Mouse (Mus musculus) hindbrain, embryonic 10.5 days (tissue): ENCODE measurements around the gene Ptpn3. TPM values are rescaled to one million over a fixed set of nuclear protein-coding genes. Genes with fewer than 3 reads are reported as not detected.

Source experiments
- DNase-seq: peaks from one replicate; pipeline ENCODE4 v3.0.0-alpha.2; 2017; ENCODE audit warnings: low spot score
- H3K27ac ChIP-seq: fragments of 300-500 bp; sonication (generic); 2 replicates; pipeline ENCODE4 v1.5.1; 2016; ENCODE audit warnings: mild to moderate bottlenecking, moderate library complexity
- H3K27me3 ChIP-seq: fragments of 300-500 bp; sonication (generic); 2 replicates; pipeline ENCODE4 v1.6.1; 2016; ENCODE audit warnings: mild to moderate bottlenecking; ENCODE audit not compliant: poor library complexity, insufficient read depth, severe bottlenecking
- H3K36me3 ChIP-seq: fragments of 300-500 bp; sonication (generic); 2 replicates; pipeline ENCODE4 v1.6.1; 2016; ENCODE audit warnings: mild to moderate bottlenecking, moderate library complexity
- H3K4me1 ChIP-seq: fragments of 300-500 bp; sonication (generic); replicated peaks from 2 replicates; pipeline ENCODE4 v1.6.1; 2016; ENCODE audit warnings: mild to moderate bottlenecking
- H3K4me3 ChIP-seq: fragments of 300-500 bp; sonication (generic); 2 replicates; pipeline ENCODE4 v1.5.1; 2016; ENCODE audit warnings: mild to moderate bottlenecking, moderate library complexity
- H3K9me3 ChIP-seq: fragments of 300-500 bp; sonication (generic); 2 replicates; pipeline ENCODE4 v1.6.1; 2016; ENCODE audit warnings: mild to moderate bottlenecking, moderate library complexity
- WGBS: fragments of 180-500 bp; shearing (Covaris S2); methylation state at CpG from one replicate; pipeline ENCODE4 v1.1.7; 2016; 5-methylcytosine and 5-hydroxymethylcytosine counted together
- polyA plus RNA-seq: library from polyadenylated mRNA; unstranded; fragments of >200 nt; fragmentation: Nextera tagmentation; extraction: Ambion mirVana; gene quantifications from 2 replicates; pipeline ENCODE4 v1.2.1, GENCODE M21; 2016

Ptpn3 gene
- 1.3 and 1.6 TPM in 2 replicates for polyA plus RNA-seq

GRCm38 (mm10) chr4:57301410-57302313, at the start of gene Ptpn3:
Gene Ptpn3 (minus strand): TSS chr4:57301837.
- WGBS: under 1% methylated on average over 42 of the region's 42 CpGs
- H3K4me1 ChIP-seq: peaks cover 40% of the 10 kb centered on the region
- DNase-seq: peak; percentile 87
- H3K27me3 ChIP-seq: peaks cover 65% of the 10 kb centered on the region
- no peaks in the 10 kb centered on the region for H3K36me3 ChIP-seq
- H3K9me3 ChIP-seq: no peaks in the 10 kb centered on the region
- peak within 1 kb of the TSS; percentile 86 for H3K4me3 ChIP-seq
- peak within 1 kb of the TSS; percentile 80 for H3K27ac ChIP-seq

DNA sequence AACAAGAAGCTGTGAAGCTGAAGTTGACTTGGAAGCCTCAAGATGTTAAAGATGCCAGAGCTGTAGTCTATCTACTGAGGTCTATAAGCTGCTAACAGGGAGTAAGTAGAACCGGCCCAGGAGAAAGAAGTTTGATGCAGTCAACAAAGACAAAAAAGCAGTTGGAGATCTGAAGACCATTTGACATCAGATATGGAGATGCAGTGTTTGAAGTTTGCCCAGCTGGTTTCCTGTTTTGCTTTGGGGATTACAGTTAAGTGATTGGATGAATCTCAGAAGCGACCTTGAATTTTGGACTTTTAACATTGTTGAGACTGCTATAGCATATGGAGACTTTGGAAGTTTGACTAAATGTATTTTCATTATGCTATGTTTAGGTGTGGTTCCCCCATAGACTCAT, 48.9 kb upstream of the Ptpn3 start:
- H3K9me3 ChIP-seq: 0 out of 2 replicates have a peak, but pooled peaks cover 5% of the 10 kb centered on the region
- H3K4me1 ChIP-seq: no peaks in the 10 kb centered on the region
- no peaks in the 10 kb centered on the region for H3K36me3 ChIP-seq
- no peaks in the 10 kb centered on the region for H3K27me3 ChIP-seq
- 95% methylated on average over 2 of the region's 2 CpGs for WGBS
- DNase-seq: no peak
- H3K4me3 ChIP-seq: no peak overlapping the region
- no peak overlapping the region for H3K27ac ChIP-seq

DNA sequence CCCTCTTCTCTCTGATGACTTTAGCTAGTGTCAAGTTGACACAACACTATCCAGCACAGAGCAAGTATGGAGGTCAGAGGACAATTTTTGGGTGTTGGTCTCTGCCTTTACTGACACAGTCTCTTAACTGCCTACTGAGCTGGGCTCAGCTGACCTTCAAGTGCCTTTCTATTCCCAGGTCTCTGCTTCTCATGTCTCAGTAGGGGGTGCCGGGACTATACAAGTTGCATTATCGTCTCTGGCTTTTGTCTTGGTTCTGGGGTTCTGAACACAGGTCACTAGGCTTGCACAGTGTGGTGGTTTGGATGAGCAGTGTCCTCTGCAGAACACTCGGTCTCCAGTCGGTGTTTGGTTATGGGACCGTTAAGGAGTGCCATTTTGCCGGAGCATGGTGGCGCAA, 42.4 kb upstream of the Ptpn3 start:
- H3K4me3 ChIP-seq: no peak overlapping the region
- H3K27me3 ChIP-seq: no peaks in the 10 kb centered on the region
- H3K9me3 ChIP-seq: 0 out of 2 replicates have a peak, but pooled peaks cover 5% of the 10 kb centered on the region
- no peak for DNase-seq
- WGBS: 90% methylated on average over 7 of the region's 7 CpGs
- H3K36me3 ChIP-seq: no peaks in the 10 kb centered on the region
- H3K4me1 ChIP-seq: no peaks in the 10 kb centered on the region
- H3K27ac ChIP-seq: no peak overlapping the region

DNA sequence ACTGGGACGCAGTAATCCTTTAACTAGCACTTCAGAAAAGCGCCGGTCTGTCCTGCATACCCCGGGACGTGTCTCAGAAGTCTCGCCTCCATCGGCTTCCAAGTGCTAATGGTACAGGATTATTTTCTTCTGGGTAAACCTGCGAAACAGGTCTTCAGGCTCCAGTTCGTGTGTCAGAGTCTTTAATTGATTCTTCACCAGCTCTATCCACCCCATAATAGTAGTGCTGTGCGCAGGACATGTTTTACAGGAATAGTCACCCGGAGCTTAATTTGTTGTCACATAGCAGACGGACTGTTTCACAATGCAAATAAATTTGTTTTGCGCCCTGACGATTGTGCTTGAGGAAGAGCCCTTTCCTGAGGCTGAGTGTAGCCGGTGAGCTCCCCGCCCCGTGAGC, 37.3 kb upstream of the Ptpn3 start:
- Histone ChIP-seq H3K9me3 (no peaks in the 10 kb centered on the region; the same call in 1 of the 2 replicates), H3K27ac (no peak overlapping the region), H3K4me3 (no peak overlapping the region), H3K4me1 (no peaks in the 10 kb centered on the region), H3K27me3 (no peaks in the 10 kb centered on the region), H3K36me3 (no peaks in the 10 kb centered on the region)
- DNase-seq: no peak
- 87% methylated on average over 17 of the region's 17 CpGs for WGBS

DNA sequence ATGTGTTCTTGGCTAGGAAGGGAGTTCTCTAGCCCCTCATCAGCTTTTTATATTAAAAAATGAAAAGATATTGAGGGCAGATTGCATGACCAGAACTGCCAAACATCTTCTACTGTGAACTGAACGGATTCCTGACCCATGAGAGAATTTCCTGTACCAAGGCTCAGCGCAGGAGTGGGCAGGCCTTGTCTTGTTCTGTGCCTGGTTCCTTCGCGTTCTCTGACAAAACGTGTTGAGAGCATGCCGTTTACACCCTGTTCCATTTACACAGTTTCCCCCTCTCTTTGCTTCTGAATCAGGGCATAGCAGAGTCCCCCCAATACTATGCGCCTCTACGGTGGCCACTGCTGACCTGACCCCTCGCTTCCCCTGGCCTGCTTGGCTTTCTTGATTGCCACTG, 36.4 kb upstream of the Ptpn3 start:
- 80% methylated on average over 9 of the region's 9 CpGs for WGBS
- Histone ChIP-seq H3K27ac (peak overlapping the region; percentile 18; the same call in 1 of the 2 replicates), H3K36me3 (no peaks in the 10 kb centered on the region)

GRCm38 (mm10) chr4:57335000-57335666, 33.5 kb upstream of the Ptpn3 start:
- 56% methylated on average over 9 of the region's 9 CpGs for whole genome bisulfite sequencing
- Histone ChIP-seq H3K27me3 (no peaks in the 10 kb centered on the region), H3K4me3 (no peak overlapping the region), H3K36me3 (no peaks in the 10 kb centered on the region), H3K27ac (no peak overlapping the region), H3K9me3 (peaks cover 2% of the 10 kb centered on the region; the same call in 1 of the 2 replicates), H3K4me1 (no peaks in the 10 kb centered on the region)
- DNase-seq: no peak

More for the DNA sequence above, 36.4 kb upstream of the Ptpn3 start:
- Histone ChIP-seq H3K4me1 (no peaks in the 10 kb centered on the region), H3K4me3 (no peak overlapping the region), H3K9me3 (peaks cover 2% of the 10 kb centered on the region; the same call in 1 of the 2 replicates), H3K27me3 (no peaks in the 10 kb centered on the region)
- DNase-seq: peak; percentile 11

- Histone ChIP-seq H3K36me3 (no peaks in the 10 kb centered on the region), H3K27ac (no peak overlapping the region), H3K4me3 (no peak overlapping the region), H3K9me3 (peaks cover 2% of the 10 kb centered on the region; the same call in 1 of the 2 replicates), H3K27me3 (no peaks in the 10 kb centered on the region), H3K4me1 (no peaks in the 10 kb centered on the region)
- no peak for DNase-seq
- WGBS: 94% methylated on average over 12 of the region's 12 CpGs
Measured at GRCm38 (mm10) chr4:57333926-57334548, 32.4 kb upstream of the Ptpn3 start.

DNA sequence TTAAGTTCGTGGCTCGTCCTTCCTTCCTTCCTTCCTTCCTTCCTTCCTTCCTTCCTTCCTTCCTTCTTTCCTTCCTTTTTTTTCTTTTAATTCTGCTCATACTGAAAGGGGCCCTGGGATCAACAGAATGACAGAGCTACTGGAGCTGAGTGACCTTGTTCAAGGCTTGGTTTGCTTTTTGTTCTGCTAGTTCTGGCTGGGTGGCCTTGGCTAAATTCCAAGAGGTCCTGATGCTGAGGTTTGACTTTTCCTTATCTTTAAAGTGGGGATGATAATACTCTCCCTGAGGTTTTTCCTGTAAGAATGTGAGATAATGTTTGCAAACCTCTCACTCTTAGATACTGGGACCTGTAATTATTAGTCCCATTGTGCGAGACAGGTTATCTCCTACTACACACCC, 30.9 kb upstream of the Ptpn3 start:
- peaks cover 2% of the 10 kb centered on the region; the same call in 1 of the 2 replicates for H3K9me3 ChIP-seq
- no peak overlapping the region for H3K4me3 ChIP-seq
- WGBS: 89% methylated on average over 3 of the region's 3 CpGs
- H3K36me3 ChIP-seq: no peaks in the 10 kb centered on the region
- H3K4me1 ChIP-seq: no peaks in the 10 kb centered on the region
- H3K27me3 ChIP-seq: no peaks in the 10 kb centered on the region
- no peak overlapping the region for H3K27ac ChIP-seq
- DNase-seq: no peak

DNA sequence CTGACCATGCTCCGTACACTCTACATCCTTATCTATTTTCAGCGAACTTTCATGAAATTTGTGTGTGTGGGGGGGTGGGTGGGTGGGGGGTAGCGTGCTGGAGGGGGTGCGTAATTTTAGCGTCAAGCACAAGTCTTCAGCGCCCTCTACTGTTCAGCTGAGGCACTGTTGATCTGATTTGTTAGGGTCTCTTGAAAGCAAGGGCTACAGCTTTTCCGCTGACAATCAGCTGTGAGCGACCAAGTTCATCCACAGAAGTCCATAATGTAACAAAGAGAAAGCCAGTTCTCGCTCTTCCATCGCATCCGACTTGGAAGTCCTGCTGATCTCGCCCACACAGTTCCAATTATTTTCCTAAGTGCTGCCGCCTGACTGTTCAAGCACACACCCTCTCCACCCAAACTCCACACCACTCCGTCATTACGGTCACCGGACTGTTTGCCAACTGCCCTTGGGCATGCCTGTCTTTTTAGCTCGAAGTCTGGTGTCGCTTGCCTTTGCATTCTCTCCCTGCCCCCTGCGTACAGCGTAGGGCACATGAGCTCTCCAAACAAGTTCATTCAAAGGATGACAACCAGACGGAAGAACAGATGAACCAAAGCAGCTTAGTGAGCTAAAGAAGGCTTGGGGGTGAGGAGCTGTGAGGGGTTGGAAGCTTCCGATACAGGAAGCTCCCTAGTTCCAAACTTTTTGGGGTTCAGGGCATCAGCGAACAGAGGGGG, 19.1 kb upstream of the Ptpn3 start:
- Histone ChIP-seq H3K27me3 (peaks cover 3% of the 10 kb centered on the region; the same call in 1 of the 2 replicates), H3K27ac (no peak overlapping the region), H3K9me3 (no peaks in the 10 kb centered on the region), H3K36me3 (no peaks in the 10 kb centered on the region), H3K4me3 (no peak overlapping the region), H3K4me1 (peaks cover 8% of the 10 kb centered on the region)
- 40% methylated on average over 23 of the region's 23 CpGs for WGBS
- peak; percentile 44 for DNase-seq

DNA sequence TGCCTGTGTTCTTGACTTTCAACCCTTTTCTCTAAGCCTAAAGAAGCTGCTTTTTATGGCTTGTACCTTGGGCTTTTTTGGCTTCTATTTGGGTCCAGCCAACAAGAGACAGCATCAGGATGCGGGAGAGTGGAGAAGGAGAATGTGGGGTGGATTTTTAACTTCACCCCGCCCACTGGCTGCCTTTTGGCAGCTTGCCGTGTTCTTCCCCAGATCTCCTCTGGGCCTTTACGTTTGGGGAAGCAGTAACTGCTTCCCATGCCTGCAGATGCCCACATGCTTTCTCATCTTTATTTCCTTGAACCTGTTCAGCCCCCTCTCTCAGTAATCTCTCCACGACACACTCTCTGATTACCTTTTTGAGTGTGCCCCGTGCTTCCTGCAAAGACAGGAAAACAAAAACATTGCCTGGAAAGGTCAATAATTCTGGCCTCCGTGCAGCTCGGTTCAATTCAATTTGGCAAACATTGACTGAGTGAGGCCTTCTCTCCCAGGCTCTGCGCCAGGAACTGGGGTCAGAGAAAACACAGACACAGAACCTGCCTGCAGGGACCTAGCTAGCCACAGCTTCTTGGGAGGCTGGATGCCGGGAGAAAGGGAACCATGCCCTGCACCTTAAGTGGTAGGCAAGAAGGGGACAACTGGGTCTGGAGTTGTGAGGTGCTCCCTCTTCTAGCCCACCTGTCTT, 17.0 kb upstream of the Ptpn3 start:
- Histone ChIP-seq H3K27me3 (peaks cover 3% of the 10 kb centered on the region; the same call in 1 of the 2 replicates), H3K4me3 (no peak overlapping the region), H3K4me1 (peaks cover 8% of the 10 kb centered on the region), H3K36me3 (no peaks in the 10 kb centered on the region), H3K27ac (no peak overlapping the region), H3K9me3 (no peaks in the 10 kb centered on the region)
- 50% methylated on average over 10 of the region's 10 CpGs for WGBS
- DNase-seq: no peak

DNA sequence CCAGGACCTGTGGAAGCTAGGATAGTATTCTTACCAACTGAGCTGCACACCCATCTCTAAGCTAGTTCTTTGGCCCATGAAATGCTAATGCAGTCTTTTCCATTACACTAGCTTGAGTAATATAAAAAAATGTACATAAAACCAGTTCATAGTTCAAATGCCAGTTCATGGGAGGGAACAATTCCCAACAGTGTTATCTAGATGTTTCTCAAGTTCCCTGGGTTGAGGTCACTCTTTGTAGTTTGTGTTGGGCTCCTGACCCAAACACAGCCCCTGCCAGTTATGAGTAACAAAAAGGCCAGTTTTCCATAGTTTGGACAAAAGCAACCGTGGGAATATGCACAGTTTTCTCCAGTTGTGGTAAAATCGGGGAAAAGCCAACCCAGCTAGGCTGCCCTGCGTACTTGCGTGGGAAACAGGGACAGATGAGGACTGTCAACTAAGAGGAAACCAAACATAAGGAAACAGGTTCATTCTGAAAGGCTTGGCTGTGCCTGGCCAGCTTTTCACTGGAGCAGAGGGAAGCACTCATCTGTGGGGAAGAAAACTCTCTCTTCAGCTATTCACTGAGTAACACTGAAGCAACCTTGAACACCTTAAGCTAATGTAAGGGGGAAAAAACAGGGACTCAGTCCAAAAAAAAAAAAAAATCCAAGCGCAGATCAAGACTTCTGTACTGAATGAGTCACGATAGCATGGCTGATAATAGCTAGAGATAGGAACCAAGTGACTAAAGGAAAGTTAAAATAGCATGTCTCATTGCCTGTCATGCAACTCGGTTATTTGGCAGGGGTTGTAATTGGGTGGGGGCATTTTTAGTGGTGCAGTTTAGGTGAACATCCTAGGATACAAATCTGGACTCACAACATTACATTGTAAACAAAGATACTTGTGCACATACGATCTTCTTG, 10.9 kb upstream of the Ptpn3 start:
- Histone ChIP-seq H3K9me3 (no peaks in the 10 kb centered on the region), H3K27me3 (0 out of 2 replicates have a peak, but pooled peaks cover 3% of the 10 kb centered on the region), H3K36me3 (no peaks in the 10 kb centered on the region), H3K27ac (no peak overlapping the region), H3K4me1 (peaks cover 10% of the 10 kb centered on the region), H3K4me3 (no peak overlapping the region)
- DNase-seq: no peak
- WGBS: 87% methylated on average over 8 of the region's 8 CpGs
